Mouse (Mus musculus): Measurements from ENCODE around the gene Esr2. TPM values are rescaled to one million over a fixed set of nuclear protein-coding genes. Genes with fewer than 3 reads are reported as not detected.

The Esr2 gene
- polyA plus RNA-seq, 1 experiment = not detected

DNA sequence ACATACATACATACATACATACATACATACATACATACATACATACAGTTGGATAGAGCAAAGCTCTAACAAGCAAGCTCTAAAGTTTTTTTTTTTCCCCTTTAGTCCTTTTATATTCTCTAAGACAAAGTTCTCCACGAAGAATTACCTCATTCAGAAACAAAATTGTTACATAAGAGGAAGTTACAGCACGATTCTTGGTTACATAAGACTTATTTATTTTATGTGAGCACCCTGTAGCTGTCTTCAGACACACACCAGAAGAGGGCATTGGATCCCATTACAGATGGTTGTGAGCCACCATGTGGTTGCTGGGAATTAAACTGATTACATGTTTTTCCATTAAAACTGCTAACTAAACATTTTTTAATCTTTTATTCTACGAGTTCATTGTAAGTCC, 17.5 kb upstream of the Esr2 start:
- peaks cover 12% of the 10 kb centered on the region for H3K4me1 ChIP-seq (ENCODE audit: control insufficient read depth)
- H3K27me3 ChIP-seq (ENCODE audit: control insufficient read depth) = peaks cover 4% of the 10 kb centered on the region; the same call in 1 of the 2 replicates
- TF ChIP-seq TAL1 (IDR thresholded peaks at IDR 0.05; ENCODE audit: low read length) = no peak
- TF ChIP-seq GATA1 (IDR thresholded peaks at IDR 0.05; ENCODE audit: low read length) = no peak
- H3K36me3 ChIP-seq (ENCODE audit: control insufficient read depth) = no peaks in the 10 kb centered on the region
- peaks cover 7% of the 10 kb centered on the region for H3K9me3 ChIP-seq (ENCODE audit: control insufficient read depth, low read length)
- H3K4me3 ChIP-seq (replicated peaks) = no peak overlapping the region

DNA sequence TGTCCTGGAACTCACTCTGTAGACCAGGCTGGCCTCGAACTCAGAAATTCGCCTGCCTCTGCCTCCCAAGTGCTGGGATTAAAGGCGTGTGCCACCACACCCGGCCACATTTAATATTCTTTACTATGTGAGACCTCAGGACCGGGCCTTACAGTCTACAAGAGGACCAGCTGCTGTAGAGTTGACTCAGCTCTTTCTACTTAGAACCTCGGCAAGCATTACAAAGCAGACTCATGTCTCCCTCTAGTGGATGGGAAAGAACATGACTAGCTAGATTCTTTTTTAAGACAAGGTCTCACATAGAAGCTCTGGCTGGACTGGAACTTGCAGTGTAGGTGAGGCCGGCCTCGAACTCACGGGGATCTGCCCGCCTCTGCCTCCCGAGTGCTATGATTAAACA, 13.9 kb upstream of the Esr2 start:
- Histone ChIP-seq H3K36me3 (ENCODE audit: control insufficient read depth) (no peaks in the 10 kb centered on the region), H3K27me3 (ENCODE audit: control insufficient read depth) (0 out of 2 replicates have a peak, but pooled peaks cover 2% of the 10 kb centered on the region), H3K4me1 (ENCODE audit: control insufficient read depth) (peaks cover 3% of the 10 kb centered on the region), H3K4me3 (replicated peaks) (no peak overlapping the region), H3K9me3 (ENCODE audit: control insufficient read depth, low read length) (peaks cover 12% of the 10 kb centered on the region)
- no peak for TF ChIP-seq GATA1 (IDR thresholded peaks at IDR 0.05; ENCODE audit: low read length)
- no peak for TF ChIP-seq TAL1 (IDR thresholded peaks at IDR 0.05; ENCODE audit: low read length)

DNA sequence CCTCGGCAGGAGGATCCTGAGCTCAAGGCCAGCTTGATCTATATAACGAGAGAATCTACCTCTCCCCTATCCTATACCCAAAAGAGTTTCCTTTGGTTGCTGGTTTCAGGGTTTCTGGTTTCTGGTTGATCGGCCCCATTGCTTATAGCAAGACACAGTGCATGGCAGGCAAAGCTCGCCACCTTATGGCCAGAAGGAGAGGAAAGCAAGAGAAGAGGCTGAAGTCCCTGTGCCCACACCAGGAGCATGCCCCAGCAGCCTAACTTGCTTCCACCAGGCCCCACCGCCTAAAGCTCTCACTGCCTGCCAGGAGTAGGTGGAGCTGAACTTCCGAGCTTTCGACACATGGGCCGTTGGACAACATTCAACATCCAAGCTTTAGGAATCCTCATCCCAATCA, 10.8 kb upstream of the Esr2 start:
- Histone ChIP-seq H3K27me3 (ENCODE audit: control insufficient read depth) (no peaks in the 10 kb centered on the region), H3K9me3 (ENCODE audit: control insufficient read depth, low read length) (peaks cover 12% of the 10 kb centered on the region), H3K4me1 (ENCODE audit: control insufficient read depth) (no peaks in the 10 kb centered on the region), H3K36me3 (ENCODE audit: control insufficient read depth) (no peaks in the 10 kb centered on the region), H3K4me3 (replicated peaks) (no peak overlapping the region)
- TF ChIP-seq GATA1 (IDR thresholded peaks at IDR 0.05; ENCODE audit: low read length) = no peak
- no peak for TF ChIP-seq TAL1 (IDR thresholded peaks at IDR 0.05; ENCODE audit: low read length)

- TF ChIP-seq GATA1 (IDR thresholded peaks at IDR 0.05; ENCODE audit: low read length) (no peak), TAL1 (IDR thresholded peaks at IDR 0.05; ENCODE audit: low read length) (no peak)
- H3K9me3 ChIP-seq (ENCODE audit: control insufficient read depth, low read length) = peaks cover 12% of the 10 kb centered on the region
- no peaks in the 10 kb centered on the region for H3K36me3 ChIP-seq (ENCODE audit: control insufficient read depth)
- H3K4me1 ChIP-seq (ENCODE audit: control insufficient read depth) = no peaks in the 10 kb centered on the region
- H3K27me3 ChIP-seq (ENCODE audit: control insufficient read depth) = no peaks in the 10 kb centered on the region
- H3K4me3 ChIP-seq (replicated peaks) = no peak overlapping the region
Measured at GRCm38 (mm10) chr12:76186473-76186872, 9.4 kb upstream of the Esr2 start.

- TF ChIP-seq TAL1 (IDR thresholded peaks at IDR 0.05; ENCODE audit: low read length) (no peak), GATA1 (IDR thresholded peaks at IDR 0.05; ENCODE audit: low read length) (no peak)
- H3K9me3 ChIP-seq (ENCODE audit: control insufficient read depth, low read length) = peaks cover 12% of the 10 kb centered on the region
- H3K36me3 ChIP-seq (ENCODE audit: control insufficient read depth) = no peaks in the 10 kb centered on the region
- no peaks in the 10 kb centered on the region for H3K27me3 ChIP-seq (ENCODE audit: control insufficient read depth)
- H3K4me1 ChIP-seq (ENCODE audit: control insufficient read depth) = no peaks in the 10 kb centered on the region
- no peak overlapping the region for H3K4me3 ChIP-seq (replicated peaks)
Measured at GRCm38 (mm10) chr12:76185167-76185816, 8.2 kb upstream of the Esr2 start.

- no peak for TF ChIP-seq TAL1 (IDR thresholded peaks at IDR 0.05; ENCODE audit: low read length)
- TF ChIP-seq GATA1 (IDR thresholded peaks at IDR 0.05; ENCODE audit: low read length) = no peak
- H3K4me1 ChIP-seq (ENCODE audit: control insufficient read depth) = no peaks in the 10 kb centered on the region
- H3K9me3 ChIP-seq (ENCODE audit: control insufficient read depth, low read length) = peaks cover 3% of the 10 kb centered on the region; the same call in 1 of the 2 replicates
- no peak overlapping the region for H3K4me3 ChIP-seq (replicated peaks)
- H3K36me3 ChIP-seq (ENCODE audit: control insufficient read depth) = no peaks in the 10 kb centered on the region
- no peaks in the 10 kb centered on the region for H3K27me3 ChIP-seq (ENCODE audit: control insufficient read depth)
Measured at GRCm38 (mm10) chr12:76184271-76184670, 7.2 kb upstream of the Esr2 start.

GRCm38 (mm10) chr12:76182831-76183230, 5.8 kb upstream of the Esr2 start:
- H3K9me3 ChIP-seq (ENCODE audit: control insufficient read depth, low read length) = no peaks in the 10 kb centered on the region
- TF ChIP-seq TAL1 (IDR thresholded peaks at IDR 0.05; ENCODE audit: low read length) (no peak), GATA1 (IDR thresholded peaks at IDR 0.05; ENCODE audit: low read length) (no peak)
- no peaks in the 10 kb centered on the region for H3K36me3 ChIP-seq (ENCODE audit: control insufficient read depth)
- peaks cover 7% of the 10 kb centered on the region for H3K27me3 ChIP-seq (ENCODE audit: control insufficient read depth)
- no peak overlapping the region for H3K4me3 ChIP-seq (replicated peaks)
- H3K4me1 ChIP-seq (ENCODE audit: control insufficient read depth) = no peaks in the 10 kb centered on the region

DNA sequence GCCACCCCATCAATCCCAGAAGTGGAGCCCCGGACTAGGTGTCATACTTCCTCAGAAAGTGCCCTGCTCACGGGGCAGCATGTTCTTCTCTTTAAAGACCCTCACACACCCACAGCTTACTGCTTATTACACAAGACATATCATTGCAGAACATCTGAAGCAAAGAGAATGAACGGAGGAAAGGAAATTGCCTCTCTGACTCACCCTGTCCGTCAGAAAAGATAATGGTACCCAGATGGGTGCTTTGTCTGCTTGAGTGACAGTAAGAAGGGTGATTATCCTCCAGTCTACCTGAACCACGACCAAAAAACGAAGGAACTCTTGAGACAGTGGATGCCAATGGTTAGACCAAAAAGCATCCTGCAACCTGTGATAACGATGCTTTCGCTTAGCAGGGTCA, 4.4 kb upstream of the Esr2 start:
- no peak for TF ChIP-seq GATA1 (IDR thresholded peaks at IDR 0.05; ENCODE audit: low read length)
- no peak for TF ChIP-seq TAL1 (IDR thresholded peaks at IDR 0.05; ENCODE audit: low read length)
- peaks cover 20% of the 10 kb centered on the region for H3K27me3 ChIP-seq (ENCODE audit: control insufficient read depth)
- H3K36me3 ChIP-seq (ENCODE audit: control insufficient read depth) = no peaks in the 10 kb centered on the region
- H3K9me3 ChIP-seq (ENCODE audit: control insufficient read depth, low read length) = no peaks in the 10 kb centered on the region; the same call in 1 of the 2 replicates
- peaks cover 2% of the 10 kb centered on the region; the same call in 1 of the 2 replicates for H3K4me1 ChIP-seq (ENCODE audit: control insufficient read depth)
- no peak overlapping the region for H3K4me3 ChIP-seq (replicated peaks)

- TF ChIP-seq TAL1 (IDR thresholded peaks at IDR 0.05; ENCODE audit: low read length) = no peak
- TF ChIP-seq GATA1 (IDR thresholded peaks at IDR 0.05; ENCODE audit: low read length) = no peak
- Histone ChIP-seq H3K4me1 (ENCODE audit: control insufficient read depth) (peaks cover 2% of the 10 kb centered on the region; the same call in 1 of the 2 replicates), H3K27me3 (ENCODE audit: control insufficient read depth) (peaks cover 29% of the 10 kb centered on the region)
Measured at GRCm38 (mm10) chr12:76180442-76180841, 3.4 kb upstream of the Esr2 start.

More at GRCm38 (mm10) chr12:76180442-76180841, 3.4 kb upstream of the Esr2 start:
- H3K9me3 ChIP-seq (ENCODE audit: control insufficient read depth, low read length) = no peaks in the 10 kb centered on the region; the same call in 1 of the 2 replicates
- H3K36me3 ChIP-seq (ENCODE audit: control insufficient read depth) = no peaks in the 10 kb centered on the region
- no peak overlapping the region for H3K4me3 ChIP-seq (replicated peaks)
